In genomic region chr5:64819390-64819789, GRCm38 (mm10) we compare ENCODE assay signal across 14 mouse cellular contexts. TPM values are rescaled to one million over a fixed set of nuclear protein-coding genes. Genes with fewer than 3 reads are reported as not detected.
DNase-seq lines count a peak whose midpoint lies in the region; ATAC-seq and TF ChIP-seq lines count a peak whose summit lies in the region.
"Had no signal": no experiment of that assay in that cellular context is flagged by ENCODE, and none has a peak within 500 bp of the region (broad histone marks: within the 10 kb centered on the region; RNA-seq: fewer than 3 reads in every experiment).

No protein-coding gene starts in this region.

- H3K27me3 ChIP-seq in thymus, adult 2 months (ENCODE audit: control insufficient read depth, insufficient read depth, low read length): no peaks in the 10 kb centered on the region
- H3K27me3 ChIP-seq: hindbrain, embryonic 15.5 days; limb, embryonic 15.5 days; neural tube, embryonic 13.5 days had no signal

- peaks cover 44% of the 10 kb centered on the region for H3K4me1 ChIP-seq in thymus, adult 2 months (replicated peaks; ENCODE audit: control insufficient read depth, insufficient read depth, low read length)
- H3K4me1 ChIP-seq: hindbrain, embryonic 15.5 days had no signal

- WGBS in thymus, adult 2 months: 3% methylated on average over 6 of the region's 6 CpGs

- H3K4me3 ChIP-seq in gastrocnemius, adult 2 months: no peak overlapping the region
- no peak overlapping the region for H3K4me3 ChIP-seq in thymus, adult 2 months (ENCODE audit: control insufficient read depth, insufficient read depth, low read length)
- no peak overlapping the region for H3K4me3 ChIP-seq in layer of hippocampus, adult 2 months
- H3K4me3 ChIP-seq: hindbrain, embryonic 15.5 days; limb, embryonic 15.5 days; neural tube, embryonic 13.5 days had no signal

- H3K27ac ChIP-seq in gastrocnemius, adult 2 months: peak overlapping the region; percentile 13; the same call in 1 of the 2 replicates
- peak overlapping the region; percentile 58 for H3K27ac ChIP-seq in thymus, adult 2 months (ENCODE audit: control insufficient read depth, insufficient read depth, low read length)
- no peak overlapping the region for H3K27ac ChIP-seq in layer of hippocampus, adult 2 months
- H3K27ac ChIP-seq: hindbrain, embryonic 15.5 days; neural tube, embryonic 13.5 days had no signal

- peak; percentile 29; the same call in 1 of the 2 replicates for TF ChIP-seq POLR2A in thymus, adult 2 months (IDR thresholded peaks at IDR 0.05; ENCODE audit: control insufficient read depth, extremely low read depth, insufficient read depth, low read length, poor library complexity)

- intact Hi-C loops in gastrocnemius, adult 2 months (cut with DNase I): no loop called here

- peak; percentile 98 for ATAC-seq in activated CD4-positive, CD25-positive, alpha-beta regulatory T cell, adult 4 months
- ATAC-seq in megakaryocyte progenitor cell, adult 5-6 weeks (replicated peaks; ENCODE audit: poor library complexity): peak; percentile 57
- no peak for ATAC-seq in frontal cortex, adult (ENCODE audit: low TSS enrichment)
- ATAC-seq: forebrain, embryonic 14.5 days had no signal

- DNase-seq in gastrocnemius, adult 2 months: no peak
- DNase-seq in gastrocnemius, postnatal 25 days: no peak
- peak; percentile 78 for DNase-seq in thymus, adult 2 months
- DNase-seq in cerebellum, postnatal 14 days: no peak
- no peak for DNase-seq in layer of hippocampus, adult 2 months (ENCODE audit: low spot score in 2 of 2)
- DNase-seq: layer of hippocampus, adult 9-11 months; right cerebral cortex, postnatal 25 days had no signal

- no peak for TF ChIP-seq CTCF in gastrocnemius, adult 2 months (IDR thresholded peaks at IDR 0.05)
- 0 out of 2 replicates have a peak, but pooled peaks have one; percentile 13 for TF ChIP-seq CTCF in thymus, adult 2 months (IDR thresholded peaks at IDR 0.05; ENCODE audit: borderline replicate concordance, control insufficient read depth, extremely low read depth, insufficient read depth, low read length, poor library complexity)
- no peak for TF ChIP-seq CTCF in layer of hippocampus, adult 2 months (conservative IDR thresholded peaks at IDR 0.05)

- H3K36me3 ChIP-seq in thymus, adult 2 months (ENCODE audit: control insufficient read depth, insufficient read depth, low read length): peaks cover 49% of the 10 kb centered on the region

RNA-seq across cellular contexts. Expression of gene Klf3, which starts 16.2 kb away (rescaled TPM):
- total RNA-seq in gastrocnemius, adult 2 months (2021): 10 to 100 TPM; 18.2 to 20.4 TPM
- total RNA-seq in gastrocnemius, postnatal 25 days (2021): 10 to 100 TPM; 12.6 to 17.5 TPM
- 10 to 100 TPM; 64.9 to 76.7 TPM for polyA plus RNA-seq in activated CD4-positive, CD25-positive, alpha-beta regulatory T cell, adult 4 months (2017; shearing (Covaris generic))
- total RNA-seq in megakaryocyte progenitor cell, adult 5-6 weeks (2015): 30.7 and 42.7 TPM in 2 replicates
- 9.4 and 12.5 TPM in 2 replicates for total RNA-seq in megakaryocyte progenitor cell, adult 5-6 weeks (2017)
- polyA plus RNA-seq in thymus, adult 2 months (2012; rRNA removed): 175 and 197 TPM in 2 replicates
- total RNA-seq in layer of hippocampus, adult 2 months (2021): 10 to 100 TPM; 55.0 to 55.2 TPM
